Mouse (Mus musculus): ENCODE data around the gene Myo1h.
A peak's percentile ranks its signal among the peaks of the same experiment; 100 is the strongest.

The Myo1h gene

GRCm38 (mm10) chr5:114296693-114297631 lies 8.0 kb downstream of the Myo1h start:
- DNase-seq (ENCODE audit: low spot score), result no peak

GRCm38 (mm10) chr5:114298212-114298894 lies 9.4 kb downstream of the Myo1h start:
- no peak for DNase-seq (ENCODE audit: low spot score)

- DNase-seq (ENCODE audit: low spot score), result no peak
These were observed 10.3 kb downstream of the Myo1h start for GRCm38 (mm10) chr5:114299156-114299855.

- no peak for DNase-seq (ENCODE audit: low spot score)
These were observed 11.1 kb downstream of the Myo1h start for GRCm38 (mm10) chr5:114299883-114300610.

GRCm38 (mm10) chr5:114303166-114303565 lies 14.2 kb downstream of the Myo1h start:
- DNase-seq (ENCODE audit: low spot score), result no peak

GRCm38 (mm10) chr5:114306496-114306895 lies 17.5 kb downstream of the Myo1h start:
- no peak for DNase-seq (ENCODE audit: low spot score)

GRCm38 (mm10) chr5:114308765-114309679 lies 20.1 kb downstream of the Myo1h start:
- no peak for DNase-seq (ENCODE audit: low spot score)

GRCm38 (mm10) chr5:114309680-114310036 lies 20.7 kb downstream of the Myo1h start:
- no peak for DNase-seq (ENCODE audit: low spot score)

- no peak for DNase-seq (ENCODE audit: low spot score)
These were observed 34.3 kb downstream of the Myo1h start for GRCm38 (mm10) chr5:114323105-114323790.

GRCm38 (mm10) chr5:114323791-114324507 lies 35.0 kb downstream of the Myo1h start:
- DNase-seq (ENCODE audit: low spot score), result peak; percentile 11

GRCm38 (mm10) chr5:114342996-114343395 lies 54.0 kb downstream of the Myo1h start:
- no peak for DNase-seq (ENCODE audit: low spot score)

GRCm38 (mm10) chr5:114343612-114344011 lies 54.6 kb downstream of the Myo1h start:
- DNase-seq (ENCODE audit: low spot score), result no peak

- DNase-seq (ENCODE audit: low spot score), result no peak
These were observed 56.6 kb downstream of the Myo1h start for GRCm38 (mm10) chr5:114345538-114345937.

GRCm38 (mm10) chr5:114347005-114347404 lies 58.0 kb downstream of the Myo1h start:
- no peak for DNase-seq (ENCODE audit: low spot score)

GRCm38 (mm10) chr5:114351490-114351889 lies 62.5 kb downstream of the Myo1h start:
- no peak for DNase-seq (ENCODE audit: low spot score)

- DNase-seq (ENCODE audit: low spot score), result no peak
These were observed 67.4 kb downstream of the Myo1h start for GRCm38 (mm10) chr5:114356250-114356935.

GRCm38 (mm10) chr5:114356936-114357751 lies 68.2 kb downstream of the Myo1h start:
- no peak for DNase-seq (ENCODE audit: low spot score)

- no peak for DNase-seq (ENCODE audit: low spot score)
These were observed 69.9 kb downstream of the Myo1h start for GRCm38 (mm10) chr5:114358833-114359232.

Measured in ovary, postnatal 10 days (tissue).